Mouse (Mus musculus) megakaryocyte, embryonic 14.5 days (primary cell): ENCODE measurements around the gene Olfr1412. TPM values are rescaled to one million over a fixed set of nuclear protein-coding genes. Genes with fewer than 3 reads are reported as not detected.

Experiments
- H3K27me3 ChIP-seq: replicated peaks from 2 replicates; pipeline ENCODE3; 2012; ENCODE audit warnings: inconsistent platforms
- H3K36me3 ChIP-seq: replicated peaks from 2 replicates; pipeline ENCODE3; 2012; ENCODE audit warnings: low read length, inconsistent platforms, mixed read lengths
- H3K4me1 ChIP-seq: 2 replicates; pipeline ENCODE4 v1.6.1; 2012; ENCODE audit warnings: inconsistent platforms
- H3K4me3 ChIP-seq: replicated peaks from 2 replicates; pipeline ENCODE3; 2012; ENCODE audit warnings: moderate library complexity, mild to moderate bottlenecking, inconsistent platforms
- H3K9me3 ChIP-seq: 2 replicates; pipeline ENCODE4 v1.6.1; 2012; ENCODE audit warnings: inconsistent platforms
- FLI1 ChIP-seq: IDR thresholded peaks from 2 replicates; pipeline ENCODE4 v1.6.1; 2012; ENCODE audit warnings: low read length, inconsistent platforms, mixed read lengths
- GATA1 ChIP-seq: IDR thresholded peaks from 3 replicates; pipeline ENCODE4 v1.6.1; 2012; ENCODE audit warnings: mixed read lengths, low read length, inconsistent platforms, borderline replicate concordance
- polyA plus RNA-seq: library from polyadenylated mRNA; stranded (reverse); fragments of >175 nt; gene quantifications from 2 replicates; pipeline ENCODE4 v1.2.3, GENCODE M21; 2012; ENCODE audit warnings: low replicate concordance; ENCODE audit not compliant: insufficient read depth

Gene Olfr1412
- polyA plus RNA-seq = not detected in 2 replicates

DNA sequence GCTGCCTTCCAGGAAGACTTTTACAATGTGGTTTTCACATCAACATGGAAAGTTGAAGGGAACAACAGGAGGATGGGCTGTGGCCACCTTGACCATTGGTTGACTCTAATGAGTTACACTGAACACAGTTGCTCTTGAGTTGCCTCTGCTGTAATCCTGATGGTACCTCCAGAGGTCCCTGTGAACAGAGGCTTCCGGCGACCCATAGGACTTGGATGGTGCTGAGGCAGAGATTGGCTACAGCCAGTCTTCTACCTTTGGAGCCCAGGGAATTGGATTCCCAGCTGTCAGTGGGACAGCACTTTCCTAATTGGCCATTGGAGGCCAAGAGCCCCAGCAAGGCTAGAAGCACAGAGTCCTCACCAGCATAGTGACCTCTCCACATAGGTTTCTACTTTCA lies at the start of gene Olfr1412:
TSS of gene Olfr1412 (plus strand) at position 301 of the 400 bp plus-strand sequence.
- Histone ChIP-seq H3K9me3 (peaks cover 4% of the 10 kb centered on the region; the same call in 1 of the 2 replicates), H3K27me3 (peaks cover 18% of the 10 kb centered on the region), H3K36me3 (no peaks in the 10 kb centered on the region), H3K4me3 (no peak within 1 kb of the TSS), H3K4me1 (no peaks in the 10 kb centered on the region)
- no peak for TF ChIP-seq FLI1
- no peak for TF ChIP-seq GATA1

GRCm38 (mm10) chr1:92536972-92537371 lies 48.6 kb upstream of the Olfr1412 start:
- no peaks in the 10 kb centered on the region for H3K36me3 ChIP-seq
- H3K4me1 ChIP-seq = peaks cover 6% of the 10 kb centered on the region; the same call in 1 of the 2 replicates
- H3K4me3 ChIP-seq = no peak overlapping the region
- TF ChIP-seq GATA1 = no peak
- TF ChIP-seq FLI1 = no peak
- H3K27me3 ChIP-seq = peaks cover 4% of the 10 kb centered on the region
- H3K9me3 ChIP-seq = peaks cover 4% of the 10 kb centered on the region; the same call in 1 of the 2 replicates

DNA sequence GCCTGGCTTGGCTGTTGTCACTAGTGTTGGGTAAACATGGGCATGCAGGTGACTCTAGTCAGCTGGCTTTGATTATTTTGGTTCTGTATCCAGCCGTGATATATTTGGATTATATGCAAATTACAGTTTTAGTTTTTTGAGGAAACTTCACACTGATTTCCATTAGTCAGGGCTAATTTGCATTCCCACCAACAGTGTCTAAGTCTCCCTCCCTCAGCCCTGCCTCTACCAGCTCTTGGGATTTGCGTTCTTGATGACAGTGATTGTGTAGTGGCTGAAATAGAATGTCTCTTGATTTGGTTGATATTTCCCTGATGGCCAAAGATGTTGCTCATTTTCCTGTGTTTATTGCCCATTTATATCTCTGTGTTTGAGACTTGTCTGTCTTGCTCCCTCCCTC lies 46.5 kb upstream of the Olfr1412 start:
- Histone ChIP-seq H3K4me1 (peaks cover 6% of the 10 kb centered on the region; the same call in 1 of the 2 replicates), H3K36me3 (no peaks in the 10 kb centered on the region), H3K4me3 (no peak overlapping the region), H3K9me3 (peaks cover 1% of the 10 kb centered on the region; the same call in 1 of the 2 replicates), H3K27me3 (peaks cover 6% of the 10 kb centered on the region)
- TF ChIP-seq FLI1 = no peak
- no peak for TF ChIP-seq GATA1

GRCm38 (mm10) chr1:92545929-92546328 lies 39.6 kb upstream of the Olfr1412 start:
- H3K4me3 ChIP-seq = no peak overlapping the region
- H3K36me3 ChIP-seq = no peaks in the 10 kb centered on the region
- no peaks in the 10 kb centered on the region for H3K4me1 ChIP-seq
- H3K27me3 ChIP-seq = peaks cover 6% of the 10 kb centered on the region
- no peak for TF ChIP-seq FLI1
- H3K9me3 ChIP-seq = no peaks in the 10 kb centered on the region

GRCm38 (mm10) chr1:92571022-92571421 lies 14.6 kb upstream of the Olfr1412 start, which contains the start of gene Olfr1413:
Gene Olfr1413, plus strand, starts transcription at chr1:92571322.
- Histone ChIP-seq H3K9me3 (no peaks in the 10 kb centered on the region), H3K27me3 (peaks cover 31% of the 10 kb centered on the region), H3K36me3 (no peaks in the 10 kb centered on the region), H3K4me1 (no peaks in the 10 kb centered on the region), H3K4me3 (no peak within 1 kb of the TSS)
- no peak for TF ChIP-seq GATA1
- TF ChIP-seq FLI1 = no peak

DNA sequence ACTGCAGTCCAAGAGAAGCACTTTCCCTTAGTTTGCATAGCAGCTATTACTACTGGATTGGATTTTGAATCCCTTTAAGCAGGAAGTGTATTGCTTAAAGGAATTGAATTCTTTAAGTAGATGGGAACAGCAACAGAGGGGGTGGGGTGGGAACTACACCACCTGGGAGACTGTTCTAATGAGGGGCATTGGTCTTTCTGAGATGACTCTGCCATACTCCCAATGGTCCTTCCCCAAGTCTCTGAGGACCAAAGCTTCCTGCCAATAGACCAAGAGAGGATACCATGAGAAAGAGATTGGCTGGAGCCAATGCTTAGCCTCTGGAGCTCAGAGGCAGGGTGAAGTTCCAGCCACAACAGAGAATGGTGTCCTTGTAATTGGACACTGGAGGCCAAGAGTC lies 8.5 kb downstream of the Olfr1412 start, which contains the start of gene Olfr1411:
TSS of gene Olfr1411 (plus strand) at position 301 of the 400 bp plus-strand sequence.
- no peaks in the 10 kb centered on the region for H3K9me3 ChIP-seq
- H3K27me3 ChIP-seq = peaks cover 27% of the 10 kb centered on the region
- H3K4me3 ChIP-seq = no peak within 1 kb of the TSS
- no peaks in the 10 kb centered on the region for H3K4me1 ChIP-seq
- no peaks in the 10 kb centered on the region for H3K36me3 ChIP-seq
- TF ChIP-seq FLI1 = no peak
- no peak for TF ChIP-seq GATA1

DNA sequence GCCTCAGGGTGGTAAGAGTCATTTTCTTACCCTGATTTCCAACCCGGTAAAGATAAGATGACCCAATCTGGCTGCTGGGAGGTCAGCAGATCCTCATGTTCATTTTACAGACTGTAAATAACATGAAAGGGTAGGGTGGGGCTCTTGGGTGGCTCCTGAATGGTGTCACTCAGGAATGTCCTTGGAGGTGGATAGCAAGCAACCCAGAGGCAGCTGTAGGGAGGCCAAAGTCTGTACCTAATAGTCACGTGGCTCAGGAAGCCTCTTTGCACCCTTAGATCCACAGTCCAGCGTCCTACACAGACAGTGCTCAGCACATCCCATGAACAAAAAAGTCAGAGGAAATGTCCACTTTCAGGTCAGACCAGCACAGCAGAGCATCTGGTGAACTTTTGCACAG lies 10.4 kb downstream of the Olfr1412 start:
- Histone ChIP-seq H3K36me3 (no peaks in the 10 kb centered on the region), H3K4me1 (no peaks in the 10 kb centered on the region), H3K4me3 (no peak overlapping the region), H3K27me3 (peaks cover 27% of the 10 kb centered on the region), H3K9me3 (no peaks in the 10 kb centered on the region)
- TF ChIP-seq GATA1 (no peak), FLI1 (no peak)

- H3K9me3 ChIP-seq = peaks cover 5% of the 10 kb centered on the region
- TF ChIP-seq GATA1 (no peak), FLI1 (no peak)
- H3K4me1 ChIP-seq = peaks cover 4% of the 10 kb centered on the region; the same call in 1 of the 2 replicates
- H3K27me3 ChIP-seq = peaks cover 69% of the 10 kb centered on the region
- H3K4me3 ChIP-seq = no peak within 1 kb of the TSS
- no peaks in the 10 kb centered on the region for H3K36me3 ChIP-seq
Measured at GRCm38 (mm10) chr1:92605482-92605881, 19.9 kb downstream of the Olfr1412 start, which contains the start of gene Olfr1410. Gene Olfr1410, plus strand, starts transcription at chr1:92605782.

- H3K4me3 ChIP-seq = no peak overlapping the region
- H3K9me3 ChIP-seq = peaks cover 7% of the 10 kb centered on the region
- no peaks in the 10 kb centered on the region for H3K36me3 ChIP-seq
- TF ChIP-seq GATA1 (no peak), FLI1 (no peak)
- H3K4me1 ChIP-seq = peaks cover 4% of the 10 kb centered on the region; the same call in 1 of the 2 replicates
- H3K27me3 ChIP-seq = peaks cover 71% of the 10 kb centered on the region
Measured at GRCm38 (mm10) chr1:92607711-92608110, 22.1 kb downstream of the Olfr1412 start.

GRCm38 (mm10) chr1:92611008-92611407 lies 25.4 kb downstream of the Olfr1412 start:
- Histone ChIP-seq H3K9me3 (peaks cover 7% of the 10 kb centered on the region), H3K4me1 (peaks cover 9% of the 10 kb centered on the region), H3K36me3 (no peaks in the 10 kb centered on the region), H3K27me3 (peaks cover 52% of the 10 kb centered on the region), H3K4me3 (no peak overlapping the region)
- TF ChIP-seq FLI1 (no peak), GATA1 (no peak)
